Mouse (Mus musculus) testis, adult 2 months (tissue): ENCODE results near the gene Atp6v0d1.

Experiments used
- CTCF ChIP-seq: fragments of 200-500 bp; IDR thresholded peaks from 2 replicates; pipeline ENCODE4 v1.5.1; 2012; ENCODE audit warnings: low read depth, mild to moderate bottlenecking, inconsistent platforms, low read length, moderate library complexity; ENCODE audit not compliant: control insufficient read depth, insufficient read depth, insufficient replicate concordance
- POLR2A ChIP-seq: fragments of 200-500 bp; IDR thresholded peaks from 2 replicates; pipeline ENCODE4 v1.6.1; 2012; ENCODE audit warnings: low read depth, mild to moderate bottlenecking, inconsistent platforms, low read length, moderate library complexity; ENCODE audit not compliant: control insufficient read depth

DNA sequence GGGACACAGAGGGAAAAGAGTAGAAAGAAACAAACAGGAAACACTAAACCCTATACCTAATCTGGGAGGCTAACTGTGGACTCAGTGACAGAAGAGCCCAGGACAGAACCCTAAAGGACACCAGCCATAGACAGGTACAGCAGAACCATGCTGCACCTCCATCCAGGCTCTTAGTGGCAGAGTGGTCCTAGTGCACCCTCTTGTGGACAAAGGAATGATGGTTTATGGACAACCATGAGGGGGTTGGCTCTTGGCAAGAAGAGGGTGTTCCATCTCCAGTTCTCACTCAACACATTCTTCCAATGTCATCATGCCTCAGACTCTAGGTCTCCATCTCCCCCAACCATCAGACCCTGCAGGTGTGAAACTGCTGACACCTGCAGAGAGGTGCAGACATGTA lies 11.8 kb downstream of the Atp6v0d1 start:
- TF ChIP-seq CTCF (peak; percentile 43; the same call in 1 of the 2 replicates), POLR2A (no peak)
